Mouse (Mus musculus) cortical plate, adult 2 months (tissue): ENCODE data around the gene Cttnbp2nl.

Source experiments
- CTCF ChIP-seq: fragments of 200-500 bp; IDR thresholded peaks from 2 replicates; pipeline ENCODE4 v1.5.1; 2011; ENCODE audit warnings: mild to moderate bottlenecking, control low read depth, low read length; ENCODE audit not compliant: insufficient read depth; ENCODE audit errors: extremely low read depth
- POLR2A ChIP-seq: fragments of 200-500 bp; IDR thresholded peaks from 2 replicates; pipeline ENCODE4 v1.6.1; 2011; ENCODE audit warnings: mild to moderate bottlenecking, low read length, control low read depth; ENCODE audit not compliant: insufficient read depth; ENCODE audit errors: extremely low read depth

DNA sequence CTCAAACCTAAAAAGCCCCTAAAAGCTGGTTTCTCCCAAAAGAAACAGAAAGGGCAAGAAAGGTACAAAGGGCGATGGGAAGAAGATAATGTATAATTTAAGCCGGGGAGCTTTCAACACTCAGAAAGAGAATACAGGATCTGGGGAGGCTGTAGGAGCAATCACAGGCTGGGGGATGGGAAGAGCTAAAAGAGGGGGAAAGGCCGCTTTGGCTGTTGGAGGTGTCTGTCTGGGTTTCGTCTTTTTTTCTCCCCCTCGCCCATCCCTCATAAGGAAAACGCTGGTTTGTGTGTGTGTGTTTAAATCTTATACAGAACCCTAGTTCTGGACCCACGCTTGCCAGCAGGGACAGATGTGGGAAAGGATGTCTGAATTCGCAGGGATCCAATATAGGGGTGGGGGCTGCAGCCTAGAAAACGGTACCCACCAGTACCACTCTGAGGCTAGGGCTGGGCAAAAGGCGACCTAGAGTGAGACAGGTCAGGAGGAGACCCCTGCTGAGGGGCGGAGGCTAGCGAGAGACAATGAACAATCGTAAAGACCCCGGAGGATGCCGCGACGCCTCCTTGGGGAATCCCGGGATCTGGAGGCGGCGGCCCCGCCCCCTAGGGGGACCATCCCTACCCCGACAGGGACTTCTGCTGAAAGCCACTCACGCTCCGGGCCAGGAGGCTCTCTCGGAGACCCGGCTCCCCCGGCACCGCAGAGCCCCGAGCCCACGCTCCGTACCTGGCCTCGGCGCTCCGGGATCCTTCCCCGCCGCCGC, 592 bp downstream of the Cttnbp2nl start:
- no peak for TF ChIP-seq POLR2A
- TF ChIP-seq CTCF: no peak
